Mouse (Mus musculus): ENCODE data around the gene Olfm2.

Gene Olfm2

GRCm38 (mm10) chr9:20689403-20689802 lies 56.7 kb downstream of the Olfm2 start:
- no peak for TF ChIP-seq GATA4 (IDR thresholded peaks at IDR 0.05; ENCODE audit: insufficient replicate concordance, low read length)

- no peak for TF ChIP-seq GATA4 (IDR thresholded peaks at IDR 0.05; ENCODE audit: insufficient replicate concordance, low read length)
Measured at GRCm38 (mm10) chr9:20685081-20685861, 60.9 kb downstream of the Olfm2 start.

GRCm38 (mm10) chr9:20682389-20682722 lies 63.8 kb downstream of the Olfm2 start:
- no peak for TF ChIP-seq GATA4 (IDR thresholded peaks at IDR 0.05; ENCODE audit: insufficient replicate concordance, low read length)

GRCm38 (mm10) chr9:20681546-20682388 lies 64.4 kb downstream of the Olfm2 start:
- TF ChIP-seq GATA4 (IDR thresholded peaks at IDR 0.05; ENCODE audit: insufficient replicate concordance, low read length): no peak

- TF ChIP-seq GATA4 (IDR thresholded peaks at IDR 0.05; ENCODE audit: insufficient replicate concordance, low read length): no peak
Measured at GRCm38 (mm10) chr9:20680378-20680958, 65.7 kb downstream of the Olfm2 start.

- TF ChIP-seq GATA4 (IDR thresholded peaks at IDR 0.05; ENCODE audit: insufficient replicate concordance, low read length): no peak
Measured at GRCm38 (mm10) chr9:20677892-20678291, 68.3 kb downstream of the Olfm2 start.

- TF ChIP-seq GATA4 (IDR thresholded peaks at IDR 0.05; ENCODE audit: insufficient replicate concordance, low read length): no peak
Measured at GRCm38 (mm10) chr9:20672047-20672446, 74.1 kb downstream of the Olfm2 start.

GRCm38 (mm10) chr9:20668065-20668464 lies 78.1 kb downstream of the Olfm2 start:
- TF ChIP-seq GATA4 (IDR thresholded peaks at IDR 0.05; ENCODE audit: insufficient replicate concordance, low read length): no peak

GRCm38 (mm10) chr9:20666510-20667034 lies 79.6 kb downstream of the Olfm2 start:
- TF ChIP-seq GATA4 (IDR thresholded peaks at IDR 0.05; ENCODE audit: insufficient replicate concordance, low read length): no peak

- no peak for TF ChIP-seq GATA4 (IDR thresholded peaks at IDR 0.05; ENCODE audit: insufficient replicate concordance, low read length)
Measured at GRCm38 (mm10) chr9:20665925-20666324, 80.2 kb downstream of the Olfm2 start.

GRCm38 (mm10) chr9:20664982-20665637 lies 81.0 kb downstream of the Olfm2 start:
- TF ChIP-seq GATA4 (IDR thresholded peaks at IDR 0.05; ENCODE audit: insufficient replicate concordance, low read length): no peak

- TF ChIP-seq GATA4 (IDR thresholded peaks at IDR 0.05; ENCODE audit: insufficient replicate concordance, low read length): no peak
Measured at GRCm38 (mm10) chr9:20664366-20664765, 81.8 kb downstream of the Olfm2 start.

- TF ChIP-seq GATA4 (IDR thresholded peaks at IDR 0.05; ENCODE audit: insufficient replicate concordance, low read length): no peak
Measured at GRCm38 (mm10) chr9:20663956-20664355, 82.2 kb downstream of the Olfm2 start.

GRCm38 (mm10) chr9:20662874-20663273 lies 83.3 kb downstream of the Olfm2 start:
- no peak for TF ChIP-seq GATA4 (IDR thresholded peaks at IDR 0.05; ENCODE audit: insufficient replicate concordance, low read length)

GRCm38 (mm10) chr9:20662325-20662724 lies 83.8 kb downstream of the Olfm2 start:
- no peak for TF ChIP-seq GATA4 (IDR thresholded peaks at IDR 0.05; ENCODE audit: insufficient replicate concordance, low read length)
